Mouse (Mus musculus) urinary bladder, postnatal 36 days (tissue): ENCODE measurements around the gene Utp15.

Experiments used
- DNase-seq, 2 experiments: peaks; one replicate each; pipeline ENCODE4 v3.0.0; 2022; ENCODE audit warnings: low spot score in 2 of 2, mixed read lengths in 1 of 2

Gene Utp15

GRCm38 (mm10) chr13:98262636-98263457, at the start of gene Utp15, which contains the start of gene Ankra2:
TSS of gene Utp15 (minus strand) at chr13:98263041.
TSS of gene Ankra2 (plus strand) at chr13:98263074.
- DNase-seq, result peak; percentile 97 to 98

DNA sequence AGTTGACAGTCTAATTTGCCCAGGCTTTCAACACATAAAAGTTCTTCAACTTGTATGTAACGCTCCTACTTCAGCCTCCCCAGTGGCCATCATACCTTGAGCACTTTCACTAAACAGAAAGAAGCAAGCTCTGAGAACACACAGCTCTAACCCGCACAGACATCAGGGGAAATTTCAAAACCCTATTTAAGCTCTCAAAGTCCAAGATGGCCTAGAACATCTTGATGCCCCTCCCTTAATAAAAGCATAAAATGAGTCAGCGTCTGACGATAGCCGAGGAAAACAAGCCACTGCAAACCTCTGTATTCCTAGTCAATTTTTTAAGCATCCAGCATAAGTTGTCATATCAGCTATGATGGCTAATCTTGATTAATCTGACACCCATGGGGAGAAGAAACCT, 48.8 kb upstream of the Utp15 start:
- no peak for DNase-seq

- DNase-seq, result no peak
Measured at GRCm38 (mm10) chr13:98308724-98309123, 45.9 kb upstream of the Utp15 start.

DNA sequence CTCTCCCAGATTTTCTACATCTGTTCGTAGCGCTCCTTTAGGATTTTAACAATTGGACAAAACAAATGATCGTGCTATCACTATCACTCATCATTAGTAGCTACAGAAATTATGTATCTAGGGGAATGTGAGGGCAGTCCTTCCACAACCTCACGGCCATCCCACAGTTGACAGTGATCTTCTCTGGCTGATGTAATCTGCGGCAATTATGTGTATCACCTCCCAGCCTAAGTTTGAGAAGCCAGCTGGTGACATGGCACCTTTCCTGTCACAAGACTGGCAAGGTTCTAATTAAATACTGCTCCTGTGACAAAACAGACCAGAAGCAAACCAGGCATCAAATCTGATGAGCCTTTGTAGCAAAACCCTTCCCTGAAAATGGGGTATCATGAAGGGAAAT, 45.2 kb upstream of the Utp15 start:
- no peak for DNase-seq

DNA sequence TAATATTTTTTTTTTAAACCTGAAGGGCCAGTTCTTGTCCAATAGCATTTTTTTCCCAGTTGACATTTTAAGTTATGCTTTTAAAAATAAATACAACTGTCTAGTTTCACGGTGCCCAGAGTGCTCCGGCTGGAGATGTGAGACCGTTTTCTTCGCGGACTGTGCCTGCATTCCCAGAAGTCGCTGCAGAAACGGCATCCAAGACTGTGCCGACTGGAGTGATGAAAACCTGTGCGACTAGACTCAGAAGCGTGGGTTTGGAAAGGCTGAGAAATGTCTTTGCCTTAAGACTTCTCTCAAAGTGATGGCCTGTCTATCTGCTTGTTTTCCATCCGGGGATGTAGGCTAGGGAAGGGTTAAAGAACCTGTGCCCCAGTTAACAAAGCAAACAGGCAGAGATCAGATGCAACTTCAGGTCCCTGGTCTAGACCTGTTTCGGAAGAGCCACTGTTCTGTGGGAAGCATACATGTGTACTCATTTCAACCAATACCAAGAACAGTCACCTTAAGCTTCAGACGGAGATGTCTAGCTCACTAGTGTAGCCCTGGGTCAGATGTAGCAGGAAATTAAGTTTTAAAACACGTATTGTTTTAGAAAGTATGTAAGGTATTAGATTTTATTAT, 44.1 kb upstream of the Utp15 start:
- no peak for DNase-seq

DNA sequence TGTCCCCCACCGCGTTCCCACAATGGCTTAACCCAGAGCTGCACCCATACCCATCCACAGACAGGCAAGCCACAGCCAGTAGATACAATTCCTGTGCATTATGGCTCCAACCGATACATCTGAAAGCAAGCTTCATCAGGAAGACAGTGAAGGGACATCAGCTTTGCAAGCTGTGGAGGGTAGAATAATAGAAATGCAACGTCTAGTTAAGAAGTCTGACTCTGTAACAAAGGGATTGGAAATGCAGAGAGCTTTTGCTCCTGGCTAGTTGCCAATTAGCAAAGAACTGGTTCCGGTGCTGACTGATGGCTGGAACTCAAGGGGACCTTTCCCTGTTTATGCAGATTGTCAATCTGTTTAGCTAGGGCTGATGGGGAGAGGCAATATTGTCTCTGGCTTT, 43.6 kb upstream of the Utp15 start:
- DNase-seq, result no peak

DNA sequence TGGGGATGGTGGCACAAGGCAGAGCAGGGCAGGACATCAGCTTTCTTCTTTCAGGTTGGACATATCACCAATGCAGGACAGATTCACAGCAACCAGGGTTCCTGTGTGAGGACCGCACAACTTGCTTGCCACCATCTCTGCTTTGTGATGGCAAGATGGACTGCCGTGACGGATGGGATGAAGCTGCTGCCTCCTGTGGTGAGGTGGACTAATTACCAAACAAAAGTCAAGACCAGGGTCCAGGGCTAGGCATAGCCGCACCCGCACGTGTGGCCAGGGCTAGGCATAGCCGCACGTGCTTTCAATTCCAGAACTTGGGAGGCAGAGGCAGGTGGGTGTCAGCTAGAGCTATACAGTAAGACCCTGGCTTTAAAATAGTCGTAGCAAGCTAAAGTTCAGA, 42.4 kb upstream of the Utp15 start:
- DNase-seq, result no peak

GRCm38 (mm10) chr13:98298833-98299758, 36.3 kb upstream of the Utp15 start:
- DNase-seq, result peak; percentile 65 to 74

- no peak for DNase-seq
Measured at GRCm38 (mm10) chr13:98297883-98298482, 35.1 kb upstream of the Utp15 start.

- DNase-seq, result peak; percentile 35 to 47
Measured at GRCm38 (mm10) chr13:98296072-98296471, 33.2 kb upstream of the Utp15 start.

DNA sequence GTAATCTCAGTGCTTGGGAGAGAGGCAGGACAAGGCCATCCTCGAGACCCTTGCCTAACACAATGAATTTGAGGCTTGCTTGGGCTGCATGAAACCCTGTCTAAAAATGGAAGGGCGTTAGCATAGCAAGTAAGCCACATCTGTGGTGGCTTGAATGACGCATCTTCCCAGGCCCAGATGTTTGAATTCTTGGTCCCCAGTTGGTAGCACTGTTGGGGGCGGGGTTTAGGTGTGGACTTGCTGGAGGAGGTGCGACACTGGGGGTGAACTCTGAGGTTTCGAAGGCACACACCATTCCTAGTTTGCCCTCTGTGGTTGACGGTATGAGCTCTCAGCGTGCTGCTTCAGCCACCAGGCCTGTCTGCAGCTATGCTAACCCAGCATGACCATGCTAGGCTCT, 28.9 kb upstream of the Utp15 start:
- DNase-seq, result no peak

DNA sequence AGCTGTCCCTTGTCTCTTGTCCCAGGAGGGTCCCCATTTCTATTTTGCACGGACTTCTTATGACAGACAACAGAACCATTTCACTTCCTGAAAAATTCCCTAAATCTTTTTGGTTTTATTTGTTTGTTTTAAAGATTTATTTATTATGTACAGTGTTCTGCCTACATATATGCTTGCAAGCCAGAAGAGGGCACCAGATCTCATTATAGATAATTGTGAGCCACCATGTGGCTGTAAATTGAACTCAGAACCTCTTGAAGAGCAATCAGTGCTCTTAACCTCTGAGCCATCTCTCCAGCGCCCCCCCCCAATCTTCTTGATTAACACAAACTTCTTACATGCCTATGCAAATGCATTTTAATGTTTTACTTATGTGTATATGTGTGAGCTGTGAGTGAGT, 27.9 kb upstream of the Utp15 start:
- no peak for DNase-seq

GRCm38 (mm10) chr13:98280990-98281650, 18.3 kb upstream of the Utp15 start:
- no peak for DNase-seq

DNA sequence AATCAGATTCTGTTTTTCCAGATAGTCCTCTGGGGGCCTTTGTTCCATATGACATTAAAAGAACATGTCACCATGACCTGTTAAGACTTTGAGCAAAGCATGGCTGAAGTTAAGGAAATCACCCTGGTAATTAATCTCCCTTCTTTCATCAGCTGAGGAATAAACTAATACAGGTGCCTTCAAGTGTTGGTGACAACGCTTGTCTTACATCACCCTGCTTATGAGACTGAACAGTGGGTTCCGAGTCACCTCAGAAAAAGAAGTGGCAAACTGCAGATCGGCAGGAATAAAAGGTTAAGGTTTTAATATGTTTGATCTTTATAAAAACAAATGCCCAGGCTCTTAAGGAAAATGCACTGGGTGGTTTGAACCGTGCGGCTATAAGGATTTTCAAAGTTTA, 16.8 kb upstream of the Utp15 start, which contains the start of gene Gm21976:
Gm21976 (plus strand) TSS at position 202 of the 400 bp plus-strand sequence.
- DNase-seq, result no peak

- no peak for DNase-seq
Measured at GRCm38 (mm10) chr13:98277501-98277900, 14.7 kb upstream of the Utp15 start.

DNA sequence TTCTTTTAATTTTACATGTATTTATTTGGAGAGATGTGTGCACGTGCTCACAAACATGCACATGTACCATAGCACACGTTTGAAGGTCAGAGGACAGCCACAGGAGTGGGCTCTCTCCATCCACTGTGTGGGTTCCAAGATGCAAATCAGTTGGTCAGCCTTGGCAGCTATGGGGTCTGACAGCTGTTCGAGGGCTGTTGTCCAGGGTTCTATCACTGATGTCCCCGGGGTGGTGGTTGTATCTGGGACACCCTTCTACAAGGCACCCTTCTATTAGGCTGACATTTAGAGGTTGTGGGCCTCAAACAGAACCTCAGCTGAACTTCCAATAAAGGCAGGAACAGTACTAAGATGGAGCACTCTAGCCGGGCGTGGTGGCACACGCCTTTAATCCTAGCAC, 13.4 kb upstream of the Utp15 start:
- no peak for DNase-seq

DNA sequence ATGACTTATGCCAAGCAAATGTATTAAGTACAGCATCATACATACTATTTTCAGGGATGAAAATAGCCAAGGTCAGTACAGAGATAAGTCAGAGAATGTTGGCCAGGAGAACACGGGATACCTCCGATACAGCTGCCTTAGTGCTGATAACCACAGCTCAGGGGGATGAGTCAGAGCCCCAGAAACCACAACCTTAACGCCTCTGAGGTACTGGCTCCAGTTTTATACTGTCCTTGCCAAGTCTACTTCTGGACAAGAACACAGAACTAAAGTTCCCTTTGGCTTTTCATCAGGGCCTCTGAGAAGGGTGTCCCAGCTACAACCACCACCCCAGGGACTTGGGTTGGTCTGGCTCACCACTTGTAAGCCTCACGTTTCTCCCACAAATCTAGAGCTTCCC, 12.8 kb upstream of the Utp15 start:
- no peak for DNase-seq

- DNase-seq, result no peak
Measured at GRCm38 (mm10) chr13:98274023-98274422, 11.2 kb upstream of the Utp15 start.

DNA sequence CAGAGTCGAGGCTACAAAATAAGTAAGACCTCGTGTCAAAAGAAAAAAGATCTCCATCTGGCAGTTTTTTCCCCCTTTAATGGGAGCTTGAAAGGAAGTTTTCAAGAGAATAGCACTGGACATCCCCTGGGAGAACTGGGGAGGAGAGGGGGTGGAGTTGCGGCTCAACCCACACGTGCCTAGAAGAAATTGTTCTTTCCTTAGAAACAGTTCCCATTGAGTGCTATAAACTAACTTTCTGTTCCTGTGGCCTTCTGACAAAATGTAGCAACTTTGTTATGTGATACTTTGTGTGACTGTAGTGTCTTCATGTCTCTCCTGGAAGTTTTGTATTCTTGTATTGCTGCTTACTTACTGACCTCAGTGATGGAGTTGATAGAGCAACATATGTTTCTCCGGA, 1.3 kb upstream of the Utp15 start:
- DNase-seq, result no peak

DNA sequence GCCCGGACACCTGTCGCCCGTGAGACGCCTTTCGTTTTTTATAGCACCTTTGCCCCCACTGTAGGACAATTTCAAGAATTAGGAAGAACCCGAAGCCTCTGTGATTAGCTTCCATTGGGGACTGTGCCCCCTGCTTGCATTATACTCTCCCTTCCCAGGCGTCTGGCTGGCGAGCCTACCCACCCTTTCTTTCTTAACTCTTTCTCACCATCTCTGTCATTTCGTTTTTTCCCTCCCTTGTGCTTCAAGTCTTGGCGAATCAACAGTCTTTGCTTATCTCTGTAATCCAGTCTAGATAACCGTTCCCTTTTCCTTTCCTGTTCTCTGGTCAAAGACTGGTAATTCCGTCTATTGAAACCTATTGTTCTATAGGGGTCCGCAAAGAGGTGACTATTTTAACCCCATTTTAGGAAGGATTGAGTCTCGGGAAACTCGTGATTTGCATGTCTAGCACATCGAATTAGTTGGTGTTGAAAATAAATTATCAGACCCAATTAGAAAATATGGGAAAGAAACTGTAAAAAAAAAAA, 682 bp upstream of the Utp15 start:
- no peak for DNase-seq

- DNase-seq, result no peak
Measured at GRCm38 (mm10) chr13:98254921-98255320, 7.9 kb downstream of the Utp15 start.
